Mouse (Mus musculus): ENCODE results near the gene Gm20517. TPM values are rescaled to one million over a fixed set of nuclear protein-coding genes. Genes with fewer than 3 reads are reported as not detected.

The Gm20517 gene
- polyA plus RNA-seq, 1 experiment, result not detected

- Histone ChIP-seq H3K27ac (ENCODE audit: insufficient read depth, low read depth, low read length) (no peak overlapping the region), H3K4me1 (ENCODE audit: control insufficient read depth, insufficient read depth, low read length) (no peaks in the 10 kb centered on the region), H3K4me3 (ENCODE audit: insufficient read depth, low read depth, low read length) (no peak overlapping the region)
- 92% methylated on average over 5 of the region's 5 CpGs for WGBS
- TF ChIP-seq CTCF (IDR thresholded peaks at IDR 0.05; ENCODE audit: insufficient read depth, low read depth, low read length) (no peak), POLR2A (IDR thresholded peaks at IDR 0.05; ENCODE audit: insufficient read depth, low read depth, low read length) (no peak)
These were observed 44.3 kb downstream of the Gm20517 start for GRCm38 (mm10) chr17:47655697-47656096.

- WGBS, result 88% methylated on average over 4 of the region's 4 CpGs
- H3K4me1 ChIP-seq (ENCODE audit: control insufficient read depth, insufficient read depth, low read length), result no peaks in the 10 kb centered on the region; the same call in 1 of the 2 replicates
- no peak for TF ChIP-seq POLR2A (IDR thresholded peaks at IDR 0.05; ENCODE audit: insufficient read depth, low read depth, low read length)
- TF ChIP-seq CTCF (IDR thresholded peaks at IDR 0.05; ENCODE audit: insufficient read depth, low read depth, low read length), result no peak
These were observed 46.5 kb downstream of the Gm20517 start for GRCm38 (mm10) chr17:47657901-47658300.

GRCm38 (mm10) chr17:47658741-47659243 is 47.4 kb downstream of the Gm20517 start:
- Histone ChIP-seq H3K27ac (ENCODE audit: insufficient read depth, low read depth, low read length) (no peak overlapping the region), H3K4me1 (ENCODE audit: control insufficient read depth, insufficient read depth, low read length) (peaks cover 3% of the 10 kb centered on the region), H3K4me3 (ENCODE audit: insufficient read depth, low read depth, low read length) (no peak overlapping the region)
- no peak for TF ChIP-seq POLR2A (IDR thresholded peaks at IDR 0.05; ENCODE audit: insufficient read depth, low read depth, low read length)
- TF ChIP-seq CTCF (IDR thresholded peaks at IDR 0.05; ENCODE audit: insufficient read depth, low read depth, low read length), result no peak
- 79% methylated on average over 3 of the region's 3 CpGs for WGBS

More at GRCm38 (mm10) chr17:47657901-47658300, 46.5 kb downstream of the Gm20517 start:
- Histone ChIP-seq H3K27ac (ENCODE audit: insufficient read depth, low read depth, low read length) (no peak overlapping the region), H3K4me3 (ENCODE audit: insufficient read depth, low read depth, low read length) (no peak overlapping the region)

- TF ChIP-seq POLR2A (IDR thresholded peaks at IDR 0.05; ENCODE audit: insufficient read depth, low read depth, low read length), result no peak
- no peak for TF ChIP-seq CTCF (IDR thresholded peaks at IDR 0.05; ENCODE audit: insufficient read depth, low read depth, low read length)
- H3K4me3 ChIP-seq (ENCODE audit: insufficient read depth, low read depth, low read length), result no peak overlapping the region
- peaks cover 3% of the 10 kb centered on the region for H3K4me1 ChIP-seq (ENCODE audit: control insufficient read depth, insufficient read depth, low read length)
- H3K27ac ChIP-seq (ENCODE audit: insufficient read depth, low read depth, low read length), result no peak overlapping the region
- 26% methylated on average over 9 of the region's 9 CpGs for WGBS
These were observed 51.8 kb downstream of the Gm20517 start for GRCm38 (mm10) chr17:47663009-47663713.

- no peak overlapping the region for H3K27ac ChIP-seq (ENCODE audit: insufficient read depth, low read depth, low read length)
- TF ChIP-seq CTCF (IDR thresholded peaks at IDR 0.05; ENCODE audit: insufficient read depth, low read depth, low read length) (no peak), POLR2A (IDR thresholded peaks at IDR 0.05; ENCODE audit: insufficient read depth, low read depth, low read length) (no peak)
- 85% methylated on average over 7 of the region's 7 CpGs for WGBS
- H3K4me3 ChIP-seq (ENCODE audit: insufficient read depth, low read depth, low read length), result no peak overlapping the region
- H3K4me1 ChIP-seq (ENCODE audit: control insufficient read depth, insufficient read depth, low read length), result peaks cover 3% of the 10 kb centered on the region
These were observed 53.1 kb downstream of the Gm20517 start for GRCm38 (mm10) chr17:47664474-47664873.

GRCm38 (mm10) chr17:47669166-47669565 is 57.8 kb downstream of the Gm20517 start:
- WGBS, result 34% methylated on average over 4 of the region's 4 CpGs
- no peak overlapping the region for H3K27ac ChIP-seq (ENCODE audit: insufficient read depth, low read depth, low read length)
- TF ChIP-seq POLR2A (IDR thresholded peaks at IDR 0.05; ENCODE audit: insufficient read depth, low read depth, low read length) (no peak), CTCF (IDR thresholded peaks at IDR 0.05; ENCODE audit: insufficient read depth, low read depth, low read length) (no peak)

GRCm38 (mm10) chr17:47671988-47672310 is 60.6 kb downstream of the Gm20517 start:
- H3K4me3 ChIP-seq (ENCODE audit: insufficient read depth, low read depth, low read length), result peak overlapping the region; percentile 55
- peaks cover 16% of the 10 kb centered on the region for H3K4me1 ChIP-seq (ENCODE audit: control insufficient read depth, insufficient read depth, low read length)
- TF ChIP-seq POLR2A (IDR thresholded peaks at IDR 0.05; ENCODE audit: insufficient read depth, low read depth, low read length), result no peak
- no peak for TF ChIP-seq CTCF (IDR thresholded peaks at IDR 0.05; ENCODE audit: insufficient read depth, low read depth, low read length)
- 38% methylated on average over 14 of the region's 14 CpGs for WGBS
- no peak overlapping the region for H3K27ac ChIP-seq (ENCODE audit: insufficient read depth, low read depth, low read length)

More at GRCm38 (mm10) chr17:47669166-47669565, 57.8 kb downstream of the Gm20517 start:
- no peak overlapping the region for H3K4me3 ChIP-seq (ENCODE audit: insufficient read depth, low read depth, low read length)
- H3K4me1 ChIP-seq (ENCODE audit: control insufficient read depth, insufficient read depth, low read length), result peaks cover 16% of the 10 kb centered on the region

- Histone ChIP-seq H3K4me1 (ENCODE audit: control insufficient read depth, insufficient read depth, low read length) (peaks cover 16% of the 10 kb centered on the region), H3K4me3 (ENCODE audit: insufficient read depth, low read depth, low read length) (peak overlapping the region; percentile 55), H3K27ac (ENCODE audit: insufficient read depth, low read depth, low read length) (no peak overlapping the region)
- 13% methylated on average over 68 of the region's 68 CpGs for WGBS
- TF ChIP-seq CTCF (IDR thresholded peaks at IDR 0.05; ENCODE audit: insufficient read depth, low read depth, low read length) (peak; percentile 45; the same call in 1 of the 2 replicates), POLR2A (IDR thresholded peaks at IDR 0.05; ENCODE audit: insufficient read depth, low read depth, low read length) (no peak)
These were observed 61.1 kb downstream of the Gm20517 start for GRCm38 (mm10) chr17:47672311-47673111.

GRCm38 (mm10) chr17:47676581-47676980 is 65.2 kb downstream of the Gm20517 start:
- peaks cover 16% of the 10 kb centered on the region for H3K4me1 ChIP-seq (ENCODE audit: control insufficient read depth, insufficient read depth, low read length)
- H3K4me3 ChIP-seq (ENCODE audit: insufficient read depth, low read depth, low read length), result no peak overlapping the region
- WGBS, result 18% methylated on average over 9 of the region's 9 CpGs
- TF ChIP-seq CTCF (IDR thresholded peaks at IDR 0.05; ENCODE audit: insufficient read depth, low read depth, low read length) (0 out of 2 replicates have a peak, but pooled peaks have one; percentile 17), POLR2A (IDR thresholded peaks at IDR 0.05; ENCODE audit: insufficient read depth, low read depth, low read length) (no peak)
- H3K27ac ChIP-seq (ENCODE audit: insufficient read depth, low read depth, low read length), result no peak overlapping the region
